ENCODE assay signal across 9 mouse cellular contexts in genomic region chr16:44633059-44633667, GRCm38 (mm10).
A peak's percentile ranks its signal among the peaks of the same experiment; 100 is the strongest.
DNase-seq lines count a peak whose midpoint lies in the region; ATAC-seq and TF ChIP-seq lines count a peak whose summit lies in the region.
"Had no signal": no experiment of that assay in that cellular context is flagged by ENCODE, and none has a peak within 500 bp of the region (broad histone marks: within the 10 kb centered on the region; RNA-seq: fewer than 3 reads in every experiment).

No protein-coding gene starts in this region.

- 64% methylated on average over 9 of the region's 9 CpGs for WGBS in hindbrain, embryonic 10.5 days
- 55% methylated on average over 9 of the region's 9 CpGs for WGBS in hindbrain, embryonic 11.5 days
- WGBS in hindbrain, embryonic 12.5 days = 54% methylated on average over 9 of the region's 9 CpGs
- 65% methylated on average over 9 of the region's 9 CpGs for WGBS in midbrain, embryonic 13.5 days
- WGBS in liver, postnatal 0 days (ENCODE audit: insufficient replicate concordance) = 66% methylated on average over 9 of the region's 9 CpGs

- TF ChIP-seq CTCF in embryonic fibroblast, embryonic 13.5 days (IDR thresholded peaks at IDR 0.05; ENCODE audit: borderline replicate concordance, insufficient read depth, low read length) = no peak
- no peak for TF ChIP-seq CTCF in liver, postnatal 0 days (IDR thresholded peaks at IDR 0.05; ENCODE audit: low read depth)

- H3K9ac ChIP-seq in hindbrain, embryonic 11.5 days (ENCODE audit: low read depth, low read length) = no peak overlapping the region
- H3K9ac ChIP-seq in hindbrain, embryonic 12.5 days = no peak overlapping the region
- no peak overlapping the region for H3K9ac ChIP-seq in midbrain, embryonic 13.5 days (replicated peaks)
- no peak overlapping the region for H3K9ac ChIP-seq in liver, postnatal 0 days (replicated peaks)

- no peaks in the 10 kb centered on the region for H3K9me3 ChIP-seq in hindbrain, embryonic 10.5 days
- no peaks in the 10 kb centered on the region for H3K9me3 ChIP-seq in hindbrain, embryonic 11.5 days (ENCODE audit: control insufficient read depth, low read length)
- no peaks in the 10 kb centered on the region for H3K9me3 ChIP-seq in hindbrain, embryonic 12.5 days (replicated peaks)
- H3K9me3 ChIP-seq in midbrain, embryonic 13.5 days = no peaks in the 10 kb centered on the region
- no peaks in the 10 kb centered on the region for H3K9me3 ChIP-seq in liver, postnatal 0 days (ENCODE audit: low read length)

- peak overlapping the region; percentile 69 for H3K27ac ChIP-seq in hindbrain, embryonic 10.5 days
- H3K27ac ChIP-seq in hindbrain, embryonic 11.5 days (ENCODE audit: low read depth, low read length) = no peak overlapping the region
- H3K27ac ChIP-seq in embryonic fibroblast, embryonic 13.5 days (ENCODE audit: insufficient read depth, low read length) = peak overlapping the region; percentile 4; the same call in 1 of the 2 replicates
- peak overlapping the region; percentile 66 for H3K27ac ChIP-seq in hindbrain, embryonic 12.5 days
- 0 out of 2 replicates have a peak overlapping the region, but pooled peaks have one; percentile 26 for H3K27ac ChIP-seq in midbrain, embryonic 13.5 days
- H3K27ac ChIP-seq in liver, postnatal 0 days (ENCODE audit: low read depth) = no peak overlapping the region

- no peak overlapping the region for H3K4me2 ChIP-seq in hindbrain, embryonic 11.5 days (replicated peaks; ENCODE audit: low read depth, low read length)
- H3K4me2 ChIP-seq in hindbrain, embryonic 12.5 days (replicated peaks) = no peak overlapping the region
- H3K4me2 ChIP-seq in midbrain, embryonic 13.5 days (replicated peaks) = no peak overlapping the region
- no peak overlapping the region for H3K4me2 ChIP-seq in liver, postnatal 0 days (ENCODE audit: low read depth, low read length)

- H3K27me3 ChIP-seq in hindbrain, embryonic 10.5 days (ENCODE audit: insufficient read depth, poor library complexity, severe bottlenecking) = no peaks in the 10 kb centered on the region
- no peaks in the 10 kb centered on the region for H3K27me3 ChIP-seq in hindbrain, embryonic 11.5 days (ENCODE audit: control insufficient read depth, insufficient read depth, low read length)
- no peaks in the 10 kb centered on the region for H3K27me3 ChIP-seq in hindbrain, embryonic 12.5 days
- H3K27me3 ChIP-seq in midbrain, embryonic 13.5 days = no peaks in the 10 kb centered on the region
- no peaks in the 10 kb centered on the region for H3K27me3 ChIP-seq in liver, postnatal 0 days (ENCODE audit: insufficient read depth, low read length)

- DNase-seq in hindbrain, embryonic 10.5 days (ENCODE audit: low spot score) = no peak
- no peak for DNase-seq in hindbrain, embryonic 11.5 days (ENCODE audit: low spot score)
- DNase-seq in urinary bladder, adult 2 months (ENCODE audit: low spot score) = no peak
- no peak for DNase-seq in liver, postnatal 0 days
- DNase-seq in right cerebral cortex, postnatal 10 days (ENCODE audit: low spot score in 2 of 2) = no peak

- H3K36me3 ChIP-seq in hindbrain, embryonic 10.5 days = no peaks in the 10 kb centered on the region
- no peaks in the 10 kb centered on the region for H3K36me3 ChIP-seq in hindbrain, embryonic 11.5 days (ENCODE audit: control insufficient read depth, insufficient read depth, low read length)
- H3K36me3 ChIP-seq in hindbrain, embryonic 12.5 days = no peaks in the 10 kb centered on the region
- H3K36me3 ChIP-seq in midbrain, embryonic 13.5 days = no peaks in the 10 kb centered on the region
- no peaks in the 10 kb centered on the region for H3K36me3 ChIP-seq in liver, postnatal 0 days (replicated peaks; ENCODE audit: insufficient read depth, low read length)

- peaks cover 32% of the 10 kb centered on the region for H3K4me1 ChIP-seq in hindbrain, embryonic 10.5 days (replicated peaks)
- H3K4me1 ChIP-seq in hindbrain, embryonic 11.5 days (replicated peaks; ENCODE audit: control insufficient read depth, insufficient read depth, low read length) = no peaks in the 10 kb centered on the region
- peaks cover 20% of the 10 kb centered on the region for H3K4me1 ChIP-seq in embryonic fibroblast, embryonic 13.5 days (ENCODE audit: control insufficient read depth, insufficient read depth, low read length)
- peaks cover 23% of the 10 kb centered on the region for H3K4me1 ChIP-seq in hindbrain, embryonic 12.5 days
- H3K4me1 ChIP-seq in midbrain, embryonic 13.5 days (replicated peaks) = peaks cover 12% of the 10 kb centered on the region
- H3K4me1 ChIP-seq in liver, postnatal 0 days (ENCODE audit: insufficient read depth) = no peaks in the 10 kb centered on the region

- ATAC-seq in hindbrain, embryonic 11.5 days (ENCODE audit: low FRiP score) = no peak
- peak; percentile 35; the same call in 1 of the 2 replicates for ATAC-seq in hindbrain, embryonic 12.5 days (ENCODE audit: low FRiP score)
- peak; percentile 75 for ATAC-seq in midbrain, embryonic 13.5 days
- no peak for ATAC-seq in liver, postnatal 0 days

- no peak overlapping the region for H3K4me3 ChIP-seq in hindbrain, embryonic 10.5 days
- H3K4me3 ChIP-seq in hindbrain, embryonic 11.5 days (ENCODE audit: low read depth, low read length) = no peak overlapping the region
- H3K4me3 ChIP-seq in embryonic fibroblast, embryonic 13.5 days (ENCODE audit: insufficient read depth, low read length) = no peak overlapping the region
- no peak overlapping the region for H3K4me3 ChIP-seq in hindbrain, embryonic 12.5 days
- H3K4me3 ChIP-seq in midbrain, embryonic 13.5 days (replicated peaks) = no peak overlapping the region
- H3K4me3 ChIP-seq in liver, postnatal 0 days (ENCODE audit: low read depth, low read length) = no peak overlapping the region
- H3K4me3 ChIP-seq: left cerebral cortex, adult 2 months had no signal

- TF ChIP-seq POLR2A in embryonic fibroblast, embryonic 13.5 days (IDR thresholded peaks at IDR 0.05; ENCODE audit: low read depth, low read length) = no peak

- TF ChIP-seq EP300 in liver, postnatal 0 days (IDR thresholded peaks at IDR 0.05; ENCODE audit: low read depth) = no peak

Comparison
In these comparisons a context has a peak if more than half of its experiments do, and no peak if none do; other contexts are left out.
1. H3K27ac ChIP-seq: peak in hindbrain, embryonic 10.5 days (single experiment), embryonic fibroblast, embryonic 13.5 days (single experiment), hindbrain, embryonic 12.5 days (single experiment) and midbrain, embryonic 13.5 days (single experiment); none in hindbrain, embryonic 11.5 days (single experiment) and liver, postnatal 0 days (single experiment).
2. ATAC-seq: peak in hindbrain, embryonic 12.5 days (single experiment) and midbrain, embryonic 13.5 days (single experiment); none in hindbrain, embryonic 11.5 days (single experiment) and liver, postnatal 0 days (single experiment).